Mouse (Mus musculus) left cerebral cortex, postnatal 4 days (tissue): ENCODE measurements around the gene Zfp316. TPM values are rescaled to one million over a fixed set of nuclear protein-coding genes. Genes with fewer than 3 reads are reported as not detected.

Experiments
- DNase-seq: peaks from one replicate; pipeline ENCODE4 v3.0.0-alpha.2; 2022
- intact Hi-C: fragments of 180-260 bp; cut with DNase I; formaldehyde crosslinking; loops from one replicate; pipeline ENCODE4 v1.15.1; 2025
- total RNA-seq, 2 experiments: library from RNA; stranded (reverse); gene quantifications; 2 replicates each; pipeline ENCODE4 v1.2.3; 2021

The Zfp316 gene
- total RNA-seq = 10 to 100 TPM; 29.5 to 30.2 TPM

GRCm38 (mm10) chr5:143269363-143270150 is at the start of gene Zfp316:
Gene Zfp316 (minus strand): TSS chr5:143270022.
- DNase-seq = peak; percentile 78
- intact Hi-C loops = no loop called here

GRCm38 (mm10) chr5:143317288-143317610 is 47.4 kb upstream of the Zfp316 start:
- intact Hi-C loops = no loop called here
- no peak for DNase-seq

GRCm38 (mm10) chr5:143316605-143317287 is 46.9 kb upstream of the Zfp316 start:
- intact Hi-C loops = no loop called here

GRCm38 (mm10) chr5:143315514-143315888 is 45.7 kb upstream of the Zfp316 start:
- no peak for DNase-seq
- intact Hi-C loops = no loop called here

More at GRCm38 (mm10) chr5:143316605-143317287, 46.9 kb upstream of the Zfp316 start:
- no peak for DNase-seq

GRCm38 (mm10) chr5:143314730-143315513 is 45.1 kb upstream of the Zfp316 start, which contains the start of gene E130309D02Rik:
Gene E130309D02Rik (minus strand): TSS chr5:143315360.
- peak; percentile 91 for DNase-seq
- intact Hi-C loops = no loop called here

GRCm38 (mm10) chr5:143314183-143314729 is 44.4 kb upstream of the Zfp316 start:
- no peak for DNase-seq

GRCm38 (mm10) chr5:143311886-143312285 is 42.1 kb upstream of the Zfp316 start:
- peak; percentile 80 for DNase-seq
- intact Hi-C loops = no loop called here

More at GRCm38 (mm10) chr5:143314183-143314729, 44.4 kb upstream of the Zfp316 start:
- intact Hi-C loops = no loop called here

GRCm38 (mm10) chr5:143309916-143310315 is 40.1 kb upstream of the Zfp316 start:
- intact Hi-C loops = no loop called here
- no peak for DNase-seq

- intact Hi-C loops = no loop called here
- no peak for DNase-seq
Measured at GRCm38 (mm10) chr5:143308825-143309224, 39.0 kb upstream of the Zfp316 start.

GRCm38 (mm10) chr5:143304251-143304650 is 34.4 kb upstream of the Zfp316 start:
- no peak for DNase-seq
- intact Hi-C loops = no loop called here

- DNase-seq = no peak
- intact Hi-C loops = no loop called here
Measured at GRCm38 (mm10) chr5:143301296-143301695, 31.5 kb upstream of the Zfp316 start.

- intact Hi-C loops = no loop called here
- peak; percentile 67 for DNase-seq
Measured at GRCm38 (mm10) chr5:143299686-143300085, 29.9 kb upstream of the Zfp316 start.

- no peak for DNase-seq
- intact Hi-C loops = no loop called here
Measured at GRCm38 (mm10) chr5:143298391-143298790, 28.6 kb upstream of the Zfp316 start.

GRCm38 (mm10) chr5:143297986-143298385 is 28.2 kb upstream of the Zfp316 start:
- no peak for DNase-seq
- intact Hi-C loops = no loop called here

- DNase-seq = no peak
- intact Hi-C loops = no loop called here
Measured at GRCm38 (mm10) chr5:143295330-143295729, 25.5 kb upstream of the Zfp316 start.

- no peak for DNase-seq
- intact Hi-C loops = no loop called here
Measured at GRCm38 (mm10) chr5:143294862-143295261, 25.0 kb upstream of the Zfp316 start.

GRCm38 (mm10) chr5:143293404-143293803 is 23.6 kb upstream of the Zfp316 start, which contains the start of gene Zfp853:
Gene Zfp853 (minus strand): TSS chr5:143293623.
- DNase-seq = peak; percentile 28
- intact Hi-C loops = no loop called here

GRCm38 (mm10) chr5:143292879-143293278 is 23.1 kb upstream of the Zfp316 start:
- DNase-seq = no peak
- intact Hi-C loops = no loop called here

GRCm38 (mm10) chr5:143289299-143289698 is 19.5 kb upstream of the Zfp316 start:
- DNase-seq = no peak
- intact Hi-C loops = no loop called here

GRCm38 (mm10) chr5:143288378-143288911 is 18.6 kb upstream of the Zfp316 start:
- DNase-seq = no peak
- intact Hi-C loops = no loop called here
